Mouse (Mus musculus) neural tube, embryonic 15.5 days (tissue): Measurements from ENCODE around the gene Sp100. TPM values are rescaled to one million over a fixed set of nuclear protein-coding genes. Genes with fewer than 3 reads are reported as not detected.
"Not testable (repeated sequence)": the region's sequence is repeated elsewhere in the genome, so short reads cannot be mapped to it uniquely, and the experiment has no call there.

Experiments used
- ATAC-seq: fragments of 200-750 bp; cut with Nextera tagmentation; 2 replicates; pipeline ENCODE4 v1.8.0; 2017; ENCODE audit warnings: mild to moderate bottlenecking, moderate TSS enrichment, moderate library complexity; ENCODE audit not compliant: low FRiP score
- H3K27ac ChIP-seq: fragments of 300-500 bp; sonication (generic); replicated peaks from 2 replicates; pipeline ENCODE4 v1.5.1; 2015; ENCODE audit warnings: mild to moderate bottlenecking, inconsistent platforms
- H3K27me3 ChIP-seq: fragments of 300-500 bp; sonication (generic); replicated peaks from 2 replicates; pipeline ENCODE4 v1.6.1; 2015; ENCODE audit warnings: inconsistent platforms
- H3K36me3 ChIP-seq: fragments of 300-500 bp; sonication (generic); 2 replicates; pipeline ENCODE4 v1.6.1; 2015; ENCODE audit warnings: inconsistent platforms
- H3K4me1 ChIP-seq: fragments of 300-500 bp; sonication (generic); 2 replicates; pipeline ENCODE4 v1.6.1; 2015; ENCODE audit warnings: inconsistent platforms
- H3K4me2 ChIP-seq: fragments of 300-500 bp; sonication (generic); 2 replicates; pipeline ENCODE4 v1.6.1; 2015; ENCODE audit warnings: inconsistent platforms, mild to moderate bottlenecking, moderate library complexity
- H3K4me3 ChIP-seq: fragments of 300-500 bp; sonication (generic); replicated peaks from 2 replicates; pipeline ENCODE4 v1.5.1; 2015; ENCODE audit warnings: mild to moderate bottlenecking, inconsistent platforms
- H3K9ac ChIP-seq: fragments of 300-500 bp; sonication (generic); replicated peaks from 2 replicates; pipeline ENCODE4 v1.6.1; 2015; ENCODE audit warnings: mild to moderate bottlenecking, inconsistent platforms
- H3K9me3 ChIP-seq: fragments of 300-500 bp; sonication (generic); replicated peaks from 2 replicates; pipeline ENCODE4 v1.6.1; 2016; ENCODE audit warnings: inconsistent platforms
- WGBS: fragments of 180-500 bp; shearing (Covaris S2); methylation state at CpG from one replicate; pipeline ENCODE4 v1.1.7; 2015; ENCODE audit warnings: mixed read lengths; 5-methylcytosine and 5-hydroxymethylcytosine counted together
- polyA plus RNA-seq: library from polyadenylated mRNA; unstranded; fragments of >200 nt; fragmentation: Nextera tagmentation; extraction: Ambion mirVana; gene quantifications from 2 replicates; pipeline ENCODE4 v1.2.1, GENCODE M21; 2015

Gene Sp100
- polyA plus RNA-seq = 0.88 and 6.5 TPM in 2 replicates

DNA sequence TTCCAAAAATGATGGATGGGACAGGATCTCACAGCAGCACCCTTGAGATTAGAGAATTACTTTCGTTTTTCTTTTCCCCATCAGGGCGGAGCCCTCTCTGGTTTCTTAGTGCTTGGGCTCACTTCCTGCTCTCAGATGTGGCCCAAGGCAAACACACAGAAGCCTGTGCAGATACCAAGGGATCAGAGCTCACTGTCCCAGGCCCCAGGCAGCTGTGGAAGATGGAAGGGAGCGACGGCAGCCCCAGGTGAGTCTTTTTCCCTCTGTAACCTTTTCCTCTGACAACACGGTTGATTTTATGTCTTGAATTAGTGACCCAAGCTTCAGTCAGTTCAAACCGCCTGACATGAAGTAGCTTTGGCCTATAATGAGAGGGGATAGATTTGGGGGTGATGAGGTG is at the start of gene Sp100:
TSS of gene Sp100 (plus strand) at position 108 of the 400 bp plus-strand sequence.
- not testable (repeated sequence) for H3K4me2 ChIP-seq, H3K4me3 ChIP-seq
- WGBS = 85% methylated on average over 6 of the region's 6 CpGs

DNA sequence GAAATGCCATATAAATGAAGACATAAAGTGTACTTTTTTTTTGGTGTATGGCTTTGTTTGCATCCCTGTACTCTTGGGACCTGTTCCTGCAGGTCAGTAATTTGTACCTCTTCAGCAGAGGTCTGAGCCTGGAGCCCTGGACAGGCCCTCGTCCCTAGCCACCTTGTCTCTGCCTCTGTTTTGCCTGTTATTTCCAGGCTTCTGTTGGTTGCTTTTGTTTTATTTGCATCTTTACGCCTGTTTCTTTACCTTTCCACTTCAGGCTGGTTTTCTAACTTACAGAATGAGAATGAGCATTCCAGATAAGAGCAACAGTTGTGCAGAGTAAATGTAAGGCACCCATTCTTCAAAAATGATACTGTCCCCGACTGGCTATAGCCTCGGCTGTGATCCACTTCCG is 49.7 kb upstream of the Sp100 start, which contains the start of gene Sp140:
TSS of gene Sp140 (plus strand) at position 301 of the 400 bp plus-strand sequence.
- H3K36me3 ChIP-seq, H3K27me3 ChIP-seq, H3K27ac ChIP-seq, H3K4me1 ChIP-seq, H3K4me2 ChIP-seq, H3K9me3 ChIP-seq, H3K4me3 ChIP-seq, H3K9ac ChIP-seq, ATAC-seq: not testable (repeated sequence)
- WGBS = no CpG with 5 or more reads among the region's 5 CpGs

More for the DNA sequence above, at the start of gene Sp100:
- not testable (repeated sequence) for H3K9ac ChIP-seq, H3K27ac ChIP-seq, H3K4me1 ChIP-seq, H3K27me3 ChIP-seq, H3K36me3 ChIP-seq, H3K9me3 ChIP-seq, ATAC-seq

DNA sequence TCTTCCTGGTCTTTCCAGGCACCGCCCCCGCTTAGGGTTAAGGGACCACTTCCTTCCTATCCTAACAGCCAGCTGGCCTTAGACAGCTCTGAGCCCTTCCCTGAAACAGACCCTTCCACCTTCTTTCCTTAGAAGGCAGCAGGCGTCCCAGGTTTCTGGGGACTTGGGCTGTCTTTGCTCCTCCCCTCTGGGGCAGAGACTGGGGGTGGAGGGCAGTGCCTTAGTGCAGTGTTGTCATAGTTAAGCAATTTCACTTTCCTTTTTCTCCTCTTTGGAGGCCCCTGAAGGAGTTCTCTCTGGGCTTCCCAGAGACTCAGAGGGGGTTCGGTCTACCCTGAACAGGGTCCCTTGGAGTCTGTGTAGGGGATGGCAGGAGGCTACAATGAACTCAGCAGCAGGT is 49.0 kb upstream of the Sp100 start:
- WGBS = 64% methylated on average over 4 of the region's 4 CpGs

DNA sequence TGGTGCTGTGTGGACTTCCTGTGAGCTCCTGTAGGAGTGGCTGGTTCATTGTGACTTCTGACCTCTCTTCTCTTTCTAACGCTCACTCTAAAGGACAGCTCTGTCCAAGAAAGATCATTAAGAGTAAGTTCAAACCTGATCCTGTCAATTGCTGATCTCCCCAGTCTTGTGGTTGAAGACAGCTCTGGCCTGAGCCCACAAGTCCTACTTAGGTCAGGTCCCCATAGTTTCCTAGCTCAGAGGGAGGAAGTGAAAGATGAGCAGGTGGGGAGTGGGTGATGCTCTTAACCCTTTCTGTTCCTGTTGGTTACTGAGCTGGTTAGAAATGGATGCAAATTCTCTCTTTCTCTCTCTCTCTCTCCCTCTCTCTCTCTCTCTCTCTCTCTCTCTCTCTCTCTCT is 45.4 kb upstream of the Sp100 start:
- ATAC-seq, H3K9me3 ChIP-seq, H3K9ac ChIP-seq, H3K4me1 ChIP-seq, H3K4me3 ChIP-seq, H3K4me2 ChIP-seq, H3K36me3 ChIP-seq, H3K27me3 ChIP-seq, H3K27ac ChIP-seq: not testable (repeated sequence)
- 83% methylated on average over 1 of the region's 1 CpGs for WGBS

More for the DNA sequence above, 49.0 kb upstream of the Sp100 start:
- H3K9ac ChIP-seq, ATAC-seq, H3K4me3 ChIP-seq, H3K36me3 ChIP-seq, H3K9me3 ChIP-seq, H3K27ac ChIP-seq, H3K4me2 ChIP-seq, H3K27me3 ChIP-seq, H3K4me1 ChIP-seq: not testable (repeated sequence)

DNA sequence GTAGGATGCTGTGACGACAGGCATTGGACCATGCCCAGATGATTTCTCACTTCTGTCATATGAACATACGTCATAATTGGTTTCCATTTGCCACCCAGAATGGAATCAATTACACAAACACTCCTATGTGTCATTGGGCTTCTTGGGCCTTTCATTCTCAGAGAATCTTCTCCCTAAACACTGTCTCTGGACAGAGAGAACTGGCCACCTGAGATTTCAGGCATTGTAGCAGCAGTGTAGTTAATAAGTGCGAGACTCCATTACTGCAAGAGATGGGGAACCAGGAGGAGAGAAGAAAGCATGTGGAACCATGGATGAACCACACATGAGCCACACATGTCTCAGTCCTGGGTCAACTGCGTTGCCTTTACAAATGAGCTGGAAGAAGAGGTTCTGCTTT is 41.4 kb upstream of the Sp100 start:
- not testable (repeated sequence) for H3K27ac ChIP-seq, H3K4me2 ChIP-seq, H3K9me3 ChIP-seq, H3K4me1 ChIP-seq, H3K4me3 ChIP-seq, H3K36me3 ChIP-seq, H3K27me3 ChIP-seq, ATAC-seq, H3K9ac ChIP-seq
- 83% methylated on average over 3 of the region's 4 CpGs for WGBS

DNA sequence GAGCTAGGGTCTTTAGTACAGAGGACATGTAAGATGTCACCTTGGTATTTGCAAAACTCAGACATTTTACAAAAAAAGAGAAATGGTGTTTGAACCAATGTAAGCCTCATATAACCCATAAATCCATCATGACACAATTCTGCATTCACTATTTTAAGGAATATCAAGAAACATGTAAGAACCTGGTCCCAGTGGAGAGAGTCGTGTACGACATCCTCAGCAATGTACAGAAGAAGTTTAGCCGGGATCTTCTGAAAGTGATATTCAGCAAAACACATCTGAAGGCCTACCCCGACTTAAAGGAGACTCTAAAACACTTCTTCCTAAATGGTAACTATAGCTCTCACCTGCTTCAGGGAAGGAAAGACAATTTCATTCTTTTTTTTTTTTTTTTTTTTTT is 39.2 kb upstream of the Sp100 start:
- H3K36me3 ChIP-seq, H3K27me3 ChIP-seq, H3K9me3 ChIP-seq, H3K4me2 ChIP-seq, ATAC-seq, H3K4me3 ChIP-seq, H3K4me1 ChIP-seq, H3K27ac ChIP-seq, H3K9ac ChIP-seq: not testable (repeated sequence)
- no CpG with 5 or more reads among the region's 4 CpGs for WGBS

DNA sequence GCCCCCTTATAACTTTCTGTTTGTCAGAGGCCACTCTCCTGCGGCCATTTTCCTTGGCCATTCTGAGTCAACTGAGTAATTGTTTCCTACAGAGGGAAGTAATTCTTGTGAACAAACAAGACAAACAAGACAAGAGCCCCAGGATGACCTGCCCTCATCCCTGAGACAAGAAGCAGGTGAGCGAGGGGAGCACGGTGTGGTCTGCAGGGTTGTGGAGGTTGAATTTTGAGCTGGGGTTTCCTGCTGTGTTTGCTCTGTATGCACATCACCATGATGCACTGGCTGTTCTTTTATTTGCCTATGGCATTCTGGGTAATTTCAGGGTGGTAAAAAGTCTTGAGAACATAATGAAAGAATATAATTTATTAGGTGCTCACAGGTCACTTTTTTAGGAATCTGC is 34.7 kb upstream of the Sp100 start:
- H3K9me3 ChIP-seq = not testable (repeated sequence)

DNA sequence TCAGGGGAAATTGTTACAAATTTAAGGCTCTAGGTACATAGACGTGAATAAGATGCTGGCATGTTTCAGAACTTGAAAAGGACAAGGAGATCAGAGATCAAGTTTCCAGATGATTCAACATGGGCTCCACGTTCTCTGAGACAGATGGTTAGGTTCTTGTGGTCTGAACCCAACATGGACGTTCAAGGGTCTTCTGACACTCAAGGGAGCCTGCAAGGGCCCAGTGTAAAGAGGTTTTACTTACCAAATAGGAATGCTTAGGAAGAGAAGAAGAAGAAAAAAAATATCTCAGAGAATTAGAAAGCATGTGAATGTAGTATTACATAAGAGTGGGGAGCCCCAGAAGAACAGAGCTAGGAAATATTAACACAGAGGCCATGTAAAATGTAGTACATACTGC is 34.0 kb upstream of the Sp100 start:
- not testable (repeated sequence) for H3K36me3 ChIP-seq, H3K4me3 ChIP-seq, H3K27ac ChIP-seq, H3K9ac ChIP-seq, ATAC-seq, H3K9me3 ChIP-seq, H3K4me1 ChIP-seq, H3K27me3 ChIP-seq, H3K4me2 ChIP-seq
- 69% methylated on average over 3 of the region's 3 CpGs for WGBS

More for the DNA sequence above, 34.7 kb upstream of the Sp100 start:
- 92% methylated on average over 3 of the region's 3 CpGs for WGBS
- not testable (repeated sequence) for H3K4me2 ChIP-seq, ATAC-seq, H3K9ac ChIP-seq, H3K27ac ChIP-seq, H3K36me3 ChIP-seq, H3K4me1 ChIP-seq, H3K27me3 ChIP-seq, H3K4me3 ChIP-seq

DNA sequence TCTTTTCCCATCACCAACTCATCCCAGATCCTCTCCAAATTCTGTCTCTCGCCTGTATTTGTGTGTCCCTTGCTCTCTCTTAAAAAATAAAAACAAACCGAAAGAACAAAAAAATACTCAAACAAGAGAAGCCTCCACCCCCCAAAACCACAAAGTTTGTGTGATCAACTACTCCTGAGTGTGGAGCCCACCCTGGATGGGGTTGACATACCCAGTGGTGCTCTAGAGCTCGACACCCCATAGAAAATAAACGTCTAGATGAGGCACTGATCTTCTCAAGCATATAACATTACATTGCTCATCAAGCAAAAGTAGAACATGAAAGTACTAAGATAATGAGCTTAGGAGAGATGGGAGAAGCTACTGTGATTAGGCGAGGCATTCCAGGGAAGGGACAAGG is 32.6 kb upstream of the Sp100 start:
- H3K4me2 ChIP-seq, H3K4me1 ChIP-seq, H3K9ac ChIP-seq, H3K27me3 ChIP-seq, H3K27ac ChIP-seq, H3K9me3 ChIP-seq, H3K4me3 ChIP-seq, ATAC-seq, H3K36me3 ChIP-seq: not testable (repeated sequence)
- 66% methylated on average over 4 of the region's 5 CpGs for WGBS

DNA sequence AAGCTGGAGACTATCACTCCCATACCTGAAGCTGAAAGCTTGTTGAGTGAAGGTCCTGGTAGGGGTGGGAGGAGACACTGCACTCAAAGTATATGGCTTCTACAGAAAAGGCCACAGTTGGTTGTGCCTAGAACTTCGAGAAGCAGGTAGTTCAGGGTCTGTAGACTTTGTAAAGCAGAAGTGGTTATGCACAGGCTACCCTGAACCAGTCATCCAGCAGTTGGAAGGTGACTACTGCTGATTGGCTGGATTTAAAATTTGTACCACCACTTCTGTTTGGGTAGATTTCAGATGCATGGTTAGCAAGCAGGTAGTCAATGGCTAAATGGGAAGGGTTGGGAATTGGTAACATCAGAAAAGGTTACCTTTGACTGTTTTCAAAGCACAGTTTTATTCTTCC is 31.1 kb upstream of the Sp100 start:
- not testable (repeated sequence) for H3K36me3 ChIP-seq, H3K27me3 ChIP-seq, H3K27ac ChIP-seq, H3K4me2 ChIP-seq, ATAC-seq, H3K4me1 ChIP-seq, H3K9ac ChIP-seq, H3K9me3 ChIP-seq, H3K4me3 ChIP-seq
- WGBS = 65% methylated on average over 1 of the region's 1 CpGs

DNA sequence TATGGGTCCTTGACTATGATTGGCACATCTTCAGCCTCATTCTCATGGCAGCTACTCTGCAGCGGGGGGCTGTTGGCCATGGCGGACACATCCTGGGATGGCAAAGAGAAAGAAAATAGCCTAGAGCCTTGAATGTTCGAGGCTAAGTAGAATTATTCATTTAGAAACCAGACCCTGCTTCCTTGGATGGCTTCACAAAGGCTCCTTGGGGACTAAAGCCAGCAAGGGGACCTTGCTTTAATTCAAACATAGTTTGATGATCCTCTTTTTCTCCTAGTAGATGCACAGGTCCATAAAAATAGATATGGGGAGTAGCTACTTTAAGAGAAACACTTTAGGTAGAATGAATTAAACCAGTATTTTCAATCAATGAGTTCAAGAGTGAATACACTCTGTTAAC is 12.9 kb upstream of the Sp100 start:
- not testable (repeated sequence) for H3K27ac ChIP-seq, H3K4me1 ChIP-seq, H3K36me3 ChIP-seq, H3K9me3 ChIP-seq, ATAC-seq, H3K27me3 ChIP-seq, H3K4me3 ChIP-seq, H3K4me2 ChIP-seq, H3K9ac ChIP-seq
- 65% methylated on average over 3 of the region's 3 CpGs for WGBS

DNA sequence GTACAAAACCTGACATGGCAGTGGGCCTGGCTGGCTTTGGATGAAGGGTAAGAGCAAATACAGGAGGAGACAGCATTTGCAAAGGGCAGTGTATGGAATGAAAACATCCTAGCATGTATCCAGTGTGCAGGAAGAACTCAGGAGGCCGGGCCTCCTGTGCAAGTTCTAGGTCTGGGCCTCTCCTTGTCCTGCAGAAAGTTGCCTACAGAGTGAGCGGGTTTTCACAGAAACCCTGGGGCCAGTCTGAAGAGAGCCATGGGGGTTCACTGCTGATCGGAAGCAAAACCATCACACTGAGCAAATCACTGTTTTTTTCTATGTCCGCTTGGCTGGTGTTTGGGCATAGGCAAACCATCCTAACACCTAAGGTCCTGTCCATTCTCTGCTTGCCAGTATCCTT is 11.6 kb upstream of the Sp100 start:
- ATAC-seq, H3K4me3 ChIP-seq, H3K36me3 ChIP-seq, H3K4me2 ChIP-seq, H3K27me3 ChIP-seq, H3K9me3 ChIP-seq, H3K4me1 ChIP-seq, H3K9ac ChIP-seq, H3K27ac ChIP-seq: not testable (repeated sequence)
- 81% methylated on average over 4 of the region's 4 CpGs for WGBS

DNA sequence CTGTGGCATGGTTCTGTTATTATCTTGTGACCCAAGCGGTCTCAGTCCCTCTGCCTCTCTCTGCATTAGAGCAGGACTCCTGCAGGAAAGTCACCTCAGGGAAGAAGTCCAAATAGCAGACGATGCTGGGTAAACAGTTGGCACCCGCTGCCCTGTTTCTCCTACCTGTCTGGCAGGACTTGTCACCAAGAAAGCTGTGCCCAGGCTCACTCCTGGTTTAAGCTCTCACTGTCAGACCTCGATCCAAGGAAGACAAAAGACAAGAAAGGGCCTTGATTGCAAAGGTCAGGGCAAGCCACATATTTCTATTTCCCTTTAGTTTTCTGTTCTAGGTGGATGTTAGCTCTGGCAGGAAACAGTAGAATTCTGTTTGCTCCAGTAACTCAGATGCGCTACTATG is 736 bp downstream of the Sp100 start:
- H3K27me3 ChIP-seq, ATAC-seq, H3K4me3 ChIP-seq, H3K27ac ChIP-seq, H3K4me2 ChIP-seq, H3K4me1 ChIP-seq, H3K9ac ChIP-seq, H3K36me3 ChIP-seq, H3K9me3 ChIP-seq: not testable (repeated sequence)
- 74% methylated on average over 4 of the region's 5 CpGs for WGBS
